Mouse (Mus musculus): ENCODE results near the gene Sgta. TPM values are rescaled to one million over a fixed set of nuclear protein-coding genes. Genes with fewer than 3 reads are reported as not detected.

Gene Sgta
- polyA plus RNA-seq, 1 experiment from 2014 or later: 320 TPM

DNA sequence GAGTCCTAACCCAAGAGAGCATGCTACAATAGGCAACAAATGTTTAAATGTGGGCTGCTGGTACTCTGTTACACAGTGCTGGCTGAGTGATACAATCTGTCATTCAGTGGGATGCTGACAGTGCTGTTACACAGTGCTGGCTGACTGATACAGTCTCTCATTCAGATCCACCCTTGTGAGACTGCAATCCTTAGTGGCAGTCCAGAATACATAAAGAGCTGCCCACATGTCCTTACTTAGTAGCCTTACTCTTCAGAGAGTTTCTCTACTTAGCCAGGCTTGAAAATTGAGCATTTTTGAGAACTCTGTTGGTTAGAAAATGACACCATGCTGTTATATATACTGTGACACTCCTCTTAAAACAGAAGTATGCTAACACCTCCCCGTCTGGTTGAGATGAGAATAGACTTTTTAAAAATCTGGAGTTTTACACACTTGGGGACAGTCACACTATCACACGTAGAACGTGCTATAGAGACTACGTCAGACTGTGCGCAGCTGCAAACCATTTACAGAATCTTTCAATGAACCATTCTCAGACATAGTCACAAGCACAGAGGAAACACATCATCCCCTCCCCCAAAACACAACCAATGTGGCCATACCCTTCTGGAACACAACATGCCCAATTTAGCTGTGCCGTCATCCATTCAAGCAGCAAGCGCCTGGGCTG is 53.8 kb downstream of the Sgta start:
- Histone ChIP-seq H3K36me3 (no peaks in the 10 kb centered on the region), H3K4me3 (no peak overlapping the region), H3K4me1 (replicated peaks) (peaks cover 12% of the 10 kb centered on the region), H3K27me3 (ENCODE audit: insufficient read depth, poor library complexity, severe bottlenecking) (no peaks in the 10 kb centered on the region), H3K27ac (no peak overlapping the region), H3K9me3 (no peaks in the 10 kb centered on the region)
- no peak for DNase-seq (ENCODE audit: low spot score)
- WGBS: 94% methylated on average over 7 of the region's 7 CpGs

DNA sequence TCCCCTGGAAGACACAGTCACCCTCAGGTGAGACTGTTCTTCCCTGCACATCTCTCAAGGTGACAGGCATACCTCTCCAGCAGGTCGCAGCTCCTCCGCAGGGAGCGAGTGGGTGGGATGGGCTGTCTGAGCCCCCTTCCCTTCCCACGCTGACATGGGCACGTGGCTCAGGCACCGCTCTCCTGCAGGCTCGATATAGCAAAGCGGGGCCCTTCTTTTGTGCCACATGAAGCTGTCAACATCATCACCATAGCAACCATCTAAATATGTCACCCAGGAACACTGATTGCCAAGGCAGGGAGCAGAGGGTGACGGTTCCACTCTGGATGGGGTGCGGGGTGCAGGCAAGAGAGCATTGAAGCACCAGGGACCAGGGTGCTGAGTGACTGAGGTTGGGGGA is 58.8 kb downstream of the Sgta start:
- WGBS: 43% methylated on average over 10 of the region's 10 CpGs

DNA sequence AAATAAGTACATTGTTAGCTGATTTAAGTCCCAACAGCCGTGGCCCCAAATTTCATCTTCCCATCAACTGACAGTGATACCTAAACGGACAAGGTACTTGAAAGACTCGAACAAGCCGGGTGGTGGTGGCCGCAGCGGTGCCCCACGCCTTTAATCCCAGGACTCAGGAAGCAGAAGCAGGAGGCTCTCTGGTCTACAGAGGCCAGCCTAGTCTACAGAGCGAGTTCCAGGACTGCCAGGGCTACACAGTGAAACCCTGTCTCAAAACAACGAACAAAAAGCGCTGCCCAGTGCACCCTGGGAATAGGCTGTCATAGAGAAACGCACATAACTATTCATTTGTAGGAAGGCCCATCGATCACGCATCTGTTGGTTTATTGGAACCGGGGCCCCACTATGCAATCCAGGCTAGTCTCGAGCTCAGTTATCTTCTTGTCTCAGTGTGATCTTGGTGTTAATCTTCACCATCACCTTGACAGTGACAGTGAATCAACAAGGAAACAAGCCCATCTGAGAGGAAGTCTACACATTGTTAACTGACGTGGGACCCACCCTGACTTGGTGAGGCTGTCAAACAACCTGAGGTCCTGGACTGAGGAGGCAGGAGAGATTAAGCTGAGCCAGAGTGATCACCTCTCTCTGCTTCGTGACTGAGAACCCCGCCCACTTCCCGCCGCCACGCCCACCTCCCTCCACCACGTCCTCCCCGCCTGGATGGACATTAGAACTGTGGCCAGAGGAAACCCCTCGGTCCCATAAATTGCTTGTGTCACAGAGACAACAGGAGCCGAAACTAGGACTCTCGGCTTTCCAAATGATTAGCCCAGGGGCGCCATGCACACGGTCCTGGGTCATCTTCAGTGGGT is 59.6 kb downstream of the Sgta start:
- no peak overlapping the region for H3K27ac ChIP-seq
- H3K27me3 ChIP-seq (ENCODE audit: insufficient read depth, poor library complexity, severe bottlenecking): peaks cover 16% of the 10 kb centered on the region; the same call in 1 of the 2 replicates
- H3K4me1 ChIP-seq (replicated peaks): peaks cover 42% of the 10 kb centered on the region
- no peaks in the 10 kb centered on the region for H3K36me3 ChIP-seq
- WGBS: 51% methylated on average over 28 of the region's 28 CpGs
- no peak for DNase-seq (ENCODE audit: low spot score)
- no peaks in the 10 kb centered on the region for H3K9me3 ChIP-seq
- H3K4me3 ChIP-seq: no peak overlapping the region

More for the DNA sequence above, 58.8 kb downstream of the Sgta start:
- H3K27me3 ChIP-seq (ENCODE audit: insufficient read depth, poor library complexity, severe bottlenecking): peaks cover 16% of the 10 kb centered on the region; the same call in 1 of the 2 replicates
- H3K4me3 ChIP-seq: no peak overlapping the region
- H3K9me3 ChIP-seq: no peaks in the 10 kb centered on the region
- H3K36me3 ChIP-seq: no peaks in the 10 kb centered on the region
- peaks cover 42% of the 10 kb centered on the region for H3K4me1 ChIP-seq (replicated peaks)
- H3K27ac ChIP-seq: no peak overlapping the region
- DNase-seq (ENCODE audit: low spot score): no peak

DNA sequence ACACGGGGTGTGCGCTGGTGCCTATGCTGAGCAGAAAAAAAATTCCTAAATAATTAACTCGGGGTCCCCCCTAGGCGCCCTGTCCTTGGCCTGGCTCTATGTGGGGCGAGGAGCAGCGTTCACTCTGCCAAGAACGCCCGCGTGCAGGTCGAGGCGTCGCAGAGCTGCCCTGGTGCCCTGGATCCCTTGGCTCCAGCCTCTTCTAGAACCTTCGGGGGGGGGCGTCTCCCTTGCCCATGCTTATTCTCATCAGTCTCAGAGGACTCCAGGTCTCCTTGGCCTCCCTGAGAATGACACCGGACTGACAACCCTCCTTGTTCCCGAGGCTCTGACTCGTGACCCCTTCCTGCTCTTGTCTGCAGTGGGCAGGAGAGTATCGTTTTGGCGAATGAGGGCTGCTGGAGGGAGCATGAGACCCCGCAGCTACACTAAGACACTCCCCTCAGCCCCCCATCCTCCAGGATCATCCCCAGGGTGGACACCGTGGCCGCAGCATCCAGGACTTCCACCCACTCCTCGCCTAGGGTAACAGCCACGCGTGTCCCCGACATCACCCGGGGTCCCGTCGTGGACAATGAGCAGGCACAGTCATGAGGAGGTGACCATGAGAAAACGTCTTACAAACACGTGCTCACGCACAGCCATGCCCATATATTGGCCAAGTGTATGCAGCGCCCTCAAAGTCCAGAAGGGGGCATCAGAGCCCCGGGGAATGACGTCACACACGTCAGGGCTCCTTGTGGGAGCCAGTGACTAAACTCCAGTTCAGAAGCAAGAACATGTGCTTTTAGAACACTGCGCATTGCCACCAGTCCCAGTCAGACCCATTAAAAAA is 60.4 kb downstream of the Sgta start:
- H3K27ac ChIP-seq: peak overlapping the region; percentile 25; the same call in 1 of the 2 replicates
- peaks cover 18% of the 10 kb centered on the region for H3K27me3 ChIP-seq (ENCODE audit: insufficient read depth, poor library complexity, severe bottlenecking)
- peak overlapping the region; percentile 12; the same call in 1 of the 2 replicates for H3K4me3 ChIP-seq
- 30% methylated on average over 37 of the region's 37 CpGs for WGBS
- no peaks in the 10 kb centered on the region for H3K36me3 ChIP-seq
- no peaks in the 10 kb centered on the region for H3K9me3 ChIP-seq
- H3K4me1 ChIP-seq (replicated peaks): peaks cover 42% of the 10 kb centered on the region
- peak; percentile 87 for DNase-seq (ENCODE audit: low spot score)

DNA sequence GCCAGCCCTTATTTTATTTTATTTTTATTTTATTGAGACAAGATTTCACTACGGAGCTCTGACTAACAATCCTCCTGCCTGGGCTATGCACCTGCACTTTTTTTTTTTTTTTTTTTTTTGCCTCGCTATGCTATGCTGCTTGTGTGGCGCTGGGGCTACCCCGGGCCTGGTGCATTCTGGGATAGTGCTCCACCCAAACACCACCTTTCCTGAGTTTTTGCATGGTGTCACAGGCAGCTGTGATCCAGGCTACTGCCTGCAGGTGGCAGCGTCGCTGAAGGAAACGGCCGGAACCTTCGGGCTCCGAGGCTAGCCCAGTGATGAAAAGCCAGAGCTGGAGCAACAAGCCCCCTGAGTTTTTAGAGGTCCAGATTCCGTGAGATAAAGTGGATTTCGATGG is 61.2 kb downstream of the Sgta start:
- H3K4me1 ChIP-seq (replicated peaks): peaks cover 39% of the 10 kb centered on the region
- 19% methylated on average over 12 of the region's 12 CpGs for WGBS
- H3K36me3 ChIP-seq: no peaks in the 10 kb centered on the region
- no peak overlapping the region for H3K4me3 ChIP-seq
- H3K9me3 ChIP-seq: no peaks in the 10 kb centered on the region
- peak; percentile 58 for DNase-seq (ENCODE audit: low spot score)
- H3K27ac ChIP-seq: no peak overlapping the region
- peaks cover 21% of the 10 kb centered on the region for H3K27me3 ChIP-seq (ENCODE audit: insufficient read depth, poor library complexity, severe bottlenecking)

DNA sequence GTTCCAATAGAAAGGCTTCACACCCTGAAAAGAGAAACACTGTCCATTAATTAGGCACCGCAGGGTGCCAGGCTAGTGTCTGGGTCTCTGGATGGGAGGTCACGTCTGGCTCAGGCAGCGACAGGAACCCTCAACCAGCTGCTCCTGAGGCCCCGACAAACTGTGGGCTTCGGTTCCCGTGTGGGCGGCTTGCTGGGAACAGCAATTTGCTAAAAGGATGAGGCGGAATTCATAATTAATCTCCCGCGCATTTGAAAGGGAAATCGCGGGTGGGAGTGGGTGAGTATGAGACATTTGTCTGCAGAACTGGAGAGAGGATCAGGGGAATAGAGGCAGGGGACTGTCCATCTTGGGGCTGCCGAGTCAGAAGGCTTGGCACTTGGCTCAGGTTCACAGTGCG is 62.0 kb downstream of the Sgta start:
- DNase-seq (ENCODE audit: low spot score): no peak
- WGBS: 42% methylated on average over 14 of the region's 14 CpGs
- no peak overlapping the region for H3K27ac ChIP-seq
- H3K9me3 ChIP-seq: no peaks in the 10 kb centered on the region
- peaks cover 42% of the 10 kb centered on the region for H3K4me1 ChIP-seq (replicated peaks)
- H3K4me3 ChIP-seq: no peak overlapping the region
- H3K36me3 ChIP-seq: no peaks in the 10 kb centered on the region
- peaks cover 29% of the 10 kb centered on the region for H3K27me3 ChIP-seq (ENCODE audit: insufficient read depth, poor library complexity, severe bottlenecking)

DNA sequence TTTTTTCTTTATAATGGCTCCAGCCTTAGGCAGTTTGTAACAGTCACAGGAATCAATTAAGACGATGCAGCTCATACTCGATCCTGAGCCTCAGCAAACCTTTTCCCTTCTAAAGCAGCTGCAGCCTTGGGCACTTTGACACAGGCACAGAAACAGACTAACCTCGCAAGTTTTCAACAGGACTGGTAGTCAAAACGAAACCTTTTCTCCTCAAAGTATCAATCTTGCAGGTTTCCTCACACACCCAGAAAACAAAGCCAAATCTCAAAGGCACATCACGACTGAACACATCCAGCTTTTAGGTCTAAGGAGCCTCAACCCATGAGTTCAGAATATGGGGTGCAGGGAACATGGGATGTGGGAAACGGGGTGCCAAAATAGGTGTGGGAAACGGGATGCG is 62.6 kb downstream of the Sgta start:
- 85% methylated on average over 8 of the region's 8 CpGs for WGBS
- H3K27me3 ChIP-seq (ENCODE audit: insufficient read depth, poor library complexity, severe bottlenecking): peaks cover 33% of the 10 kb centered on the region
- no peak overlapping the region for H3K27ac ChIP-seq
- H3K4me3 ChIP-seq: no peak overlapping the region
- H3K9me3 ChIP-seq: no peaks in the 10 kb centered on the region
- H3K36me3 ChIP-seq: no peaks in the 10 kb centered on the region
- H3K4me1 ChIP-seq (replicated peaks): peaks cover 43% of the 10 kb centered on the region
- no peak for DNase-seq (ENCODE audit: low spot score)

DNA sequence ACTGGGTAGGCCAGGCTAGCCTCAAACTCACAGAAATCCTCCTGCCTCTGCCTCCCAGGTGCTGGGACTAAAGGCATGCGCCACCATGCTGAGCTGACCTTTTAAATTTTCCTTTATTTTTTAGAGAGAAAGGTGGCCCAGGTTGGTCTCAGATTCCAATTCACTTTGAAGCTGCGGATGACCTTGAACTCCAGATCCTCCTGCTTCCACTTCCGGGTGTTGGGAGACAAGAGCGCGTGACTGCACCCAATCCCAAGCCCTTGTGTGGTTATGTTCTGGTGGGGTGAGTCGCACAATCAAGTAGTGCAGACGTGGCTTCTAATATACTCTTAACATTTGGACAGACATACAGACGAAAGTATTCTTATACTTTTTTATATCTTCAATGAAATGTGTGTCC is 63.5 kb downstream of the Sgta start:
- Histone ChIP-seq H3K27me3 (ENCODE audit: insufficient read depth, poor library complexity, severe bottlenecking) (peaks cover 35% of the 10 kb centered on the region), H3K36me3 (no peaks in the 10 kb centered on the region), H3K27ac (no peak overlapping the region), H3K9me3 (no peaks in the 10 kb centered on the region), H3K4me1 (replicated peaks) (peaks cover 38% of the 10 kb centered on the region), H3K4me3 (no peak overlapping the region)
- 92% methylated on average over 8 of the region's 8 CpGs for WGBS
- no peak for DNase-seq (ENCODE audit: low spot score)

DNA sequence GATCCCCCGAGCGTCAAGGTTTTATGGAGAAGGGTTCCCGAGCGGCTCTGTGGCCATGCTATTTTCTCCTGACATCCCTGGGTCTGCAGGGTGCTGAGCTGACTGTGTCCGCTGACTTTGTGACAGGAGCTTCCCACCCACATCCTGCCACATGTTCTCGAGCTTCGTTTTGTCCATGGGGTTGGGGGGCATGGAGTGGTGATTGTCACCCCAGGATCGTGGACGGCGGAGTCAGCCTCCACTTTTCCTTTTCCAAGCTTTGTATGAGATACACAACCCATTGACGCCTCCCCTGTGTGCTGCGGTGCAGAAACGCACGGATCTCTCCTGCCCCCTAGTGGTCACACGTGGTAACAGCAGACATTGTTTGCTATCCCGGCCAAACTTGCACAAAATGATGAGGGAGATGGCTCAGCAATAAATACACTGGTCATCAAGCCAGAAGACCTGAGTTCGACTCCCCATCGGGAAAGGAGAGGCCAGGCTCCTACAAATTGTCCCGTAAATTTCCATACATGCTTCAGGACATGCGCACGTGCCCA is 64.8 kb downstream of the Sgta start:
- Histone ChIP-seq H3K36me3 (no peaks in the 10 kb centered on the region), H3K27me3 (ENCODE audit: insufficient read depth, poor library complexity, severe bottlenecking) (peaks cover 31% of the 10 kb centered on the region), H3K27ac (no peak overlapping the region), H3K4me3 (peak overlapping the region; percentile 5; the same call in 1 of the 2 replicates), H3K4me1 (replicated peaks) (peaks cover 24% of the 10 kb centered on the region), H3K9me3 (no peaks in the 10 kb centered on the region)
- DNase-seq (ENCODE audit: low spot score): peak; percentile 81
- WGBS: 10% methylated on average over 21 of the region's 21 CpGs

DNA sequence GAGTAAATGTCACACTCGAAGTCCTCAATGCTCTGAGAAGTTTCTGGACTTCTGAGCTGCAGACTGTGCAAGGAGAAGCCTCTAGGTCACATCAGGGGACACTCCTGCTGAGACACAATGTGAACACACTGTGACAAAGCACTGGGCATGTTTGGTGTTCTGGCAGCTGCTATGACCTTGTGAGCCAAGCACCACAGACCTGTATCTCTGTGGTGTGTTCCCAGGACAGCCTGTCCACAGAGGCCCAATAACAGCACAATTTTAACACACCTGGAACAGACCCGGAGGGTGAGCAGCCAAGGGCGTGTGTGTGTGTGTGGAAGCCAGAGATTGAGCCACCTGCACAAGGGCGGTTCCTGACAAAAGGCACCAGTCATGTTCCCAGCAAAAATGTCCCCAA is 65.4 kb downstream of the Sgta start:
- H3K9me3 ChIP-seq: no peaks in the 10 kb centered on the region
- peaks cover 19% of the 10 kb centered on the region for H3K4me1 ChIP-seq (replicated peaks)
- WGBS: 60% methylated on average over 4 of the region's 4 CpGs
- H3K4me3 ChIP-seq: no peak overlapping the region
- no peak for DNase-seq (ENCODE audit: low spot score)
- H3K36me3 ChIP-seq: no peaks in the 10 kb centered on the region
- H3K27ac ChIP-seq: no peak overlapping the region
- H3K27me3 ChIP-seq (ENCODE audit: insufficient read depth, poor library complexity, severe bottlenecking): peaks cover 31% of the 10 kb centered on the region
